Mouse (Mus musculus) cerebellum, adult 18-20 months (tissue): ENCODE data around the gene Tfb1m.

Experiments used
- DNase-seq, 2 experiments: peaks; one replicate each; pipeline ENCODE4 v3.0.0; 2021

Tfb1m gene

DNA sequence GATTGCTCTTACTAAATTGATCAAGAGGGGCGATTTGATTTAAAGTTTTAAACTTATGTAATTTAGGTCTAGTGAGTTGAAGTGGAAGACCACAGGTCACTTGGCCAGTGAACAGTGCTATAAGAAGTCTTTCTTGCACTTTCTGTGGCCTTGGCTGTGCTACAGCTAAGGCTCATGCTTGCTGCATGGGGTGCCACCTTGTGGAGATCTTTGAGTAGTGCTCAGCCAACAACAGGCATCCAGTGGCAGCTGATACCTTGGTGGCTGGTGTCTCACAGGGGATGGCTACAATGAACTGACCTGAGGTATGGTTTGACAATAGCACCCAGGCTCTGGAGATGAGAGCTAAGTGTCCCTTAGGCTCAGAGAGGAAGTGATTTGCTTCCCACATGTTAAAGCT is 47.7 kb downstream of the Tfb1m start:
- DNase-seq: peak; percentile 61 to 66

GRCm38 (mm10) chr17:3506508-3506907 is 51.1 kb downstream of the Tfb1m start:
- DNase-seq: no peak

GRCm38 (mm10) chr17:3505711-3506110 is 51.9 kb downstream of the Tfb1m start:
- DNase-seq: no peak

DNA sequence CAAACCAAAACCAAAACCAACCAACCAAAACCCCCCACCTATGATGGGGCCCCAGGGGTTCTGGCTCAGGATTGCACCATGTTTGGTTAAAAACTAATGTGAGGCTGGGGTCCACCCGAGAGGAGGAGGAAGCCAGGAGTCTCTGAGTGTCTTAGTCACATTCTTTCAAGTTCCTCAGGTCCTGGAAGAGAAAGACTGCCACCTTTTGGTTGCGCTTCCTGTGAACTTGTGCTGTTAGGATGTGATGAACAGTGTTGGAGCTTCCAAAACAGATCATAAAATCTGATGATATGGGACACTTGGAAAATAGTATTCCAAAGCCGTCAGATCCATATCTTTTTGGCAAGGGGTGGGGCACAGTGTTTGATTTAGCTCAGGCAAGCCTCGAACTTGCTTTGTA is 56.6 kb downstream of the Tfb1m start:
- no peak for DNase-seq

DNA sequence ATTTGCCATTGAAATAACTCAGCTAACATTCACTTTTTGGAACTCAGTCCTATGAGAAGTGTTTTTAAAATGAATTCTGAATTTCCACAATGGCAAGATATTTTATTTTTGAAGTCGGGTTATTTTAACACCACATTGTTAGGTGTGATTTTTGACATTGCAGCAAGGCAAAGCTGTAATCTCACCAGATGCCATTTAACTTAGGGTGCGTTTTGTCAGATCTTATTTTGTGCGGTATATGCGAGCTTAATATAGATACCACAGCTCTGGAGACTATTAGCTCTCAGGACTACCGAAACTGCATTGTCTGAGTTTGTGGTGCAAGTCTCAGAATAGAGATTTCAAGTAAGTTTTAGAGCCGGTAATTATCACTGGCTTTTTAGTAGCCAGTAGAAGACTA is 57.5 kb downstream of the Tfb1m start:
- no peak for DNase-seq

DNA sequence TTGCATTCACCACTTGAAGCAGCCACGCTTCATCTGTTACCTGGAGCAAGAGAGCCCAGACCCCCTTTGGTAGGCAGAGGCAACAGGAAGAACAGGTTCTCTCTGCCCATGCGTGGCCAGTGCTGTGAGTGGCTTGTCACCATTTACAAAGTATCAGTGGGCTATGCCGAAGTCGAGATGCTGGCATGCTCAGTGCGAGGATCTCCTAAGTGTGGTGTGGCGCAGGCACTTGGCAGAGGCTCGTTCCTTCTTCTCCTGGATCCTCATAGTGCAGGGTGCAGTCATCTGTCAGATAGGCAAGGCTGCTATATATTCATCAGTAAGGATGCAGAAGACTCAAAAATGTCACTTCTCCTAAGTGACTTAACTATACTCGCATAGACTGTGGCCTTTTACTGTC is 58.1 kb downstream of the Tfb1m start:
- no peak for DNase-seq

GRCm38 (mm10) chr17:3498580-3498979 is 59.0 kb downstream of the Tfb1m start:
- DNase-seq: no peak

- DNase-seq: peak in 1 of 2 experiments; percentile 7
Observed at GRCm38 (mm10) chr17:3498086-3498485, 59.5 kb downstream of the Tfb1m start.

DNA sequence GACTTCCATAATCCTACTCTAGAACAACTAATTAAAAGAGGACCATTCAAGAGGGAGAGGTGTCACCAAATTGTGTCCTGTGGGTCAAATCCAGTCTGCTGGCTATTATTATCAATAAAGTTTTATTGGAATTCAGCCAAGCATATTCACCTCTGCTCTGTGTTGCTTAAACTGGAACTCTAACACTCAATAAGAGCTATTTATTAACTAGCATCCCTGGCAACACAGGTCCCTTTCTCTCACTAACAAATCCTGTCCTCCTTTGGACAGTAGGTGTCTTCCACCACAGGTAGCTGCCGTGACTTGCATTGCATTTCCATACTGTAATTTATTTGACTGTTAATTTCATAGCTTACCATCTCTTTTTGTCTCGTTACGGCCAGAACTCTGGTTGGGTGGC is 61.5 kb downstream of the Tfb1m start:
- DNase-seq: no peak

GRCm38 (mm10) chr17:3495576-3495975 is 62.0 kb downstream of the Tfb1m start:
- DNase-seq: no peak

- DNase-seq: no peak
Observed at GRCm38 (mm10) chr17:3491667-3492066, 65.9 kb downstream of the Tfb1m start.

DNA sequence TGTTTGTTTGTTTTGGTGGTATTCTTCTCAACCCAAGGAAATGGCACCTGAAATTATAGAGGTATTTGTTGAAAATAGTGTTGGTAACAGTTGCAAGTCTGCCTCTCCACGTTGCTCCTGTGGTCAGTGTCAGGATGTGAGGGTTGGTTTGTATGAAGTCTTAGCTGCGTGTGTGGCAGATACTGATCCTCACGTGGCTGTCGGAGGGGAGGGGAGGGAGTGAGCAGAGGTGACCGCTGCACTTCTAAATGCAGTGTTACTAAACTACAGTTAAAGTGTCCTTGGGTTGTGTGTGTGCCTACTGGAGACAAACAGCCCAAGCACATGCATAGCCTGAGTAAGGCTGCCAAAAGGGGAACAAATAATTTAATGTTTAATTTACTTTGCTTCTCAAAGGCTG is 66.5 kb downstream of the Tfb1m start:
- no peak for DNase-seq

GRCm38 (mm10) chr17:3490216-3490895 is 67.2 kb downstream of the Tfb1m start:
- DNase-seq: peak in 1 of 2 experiments; percentile 3

- no peak for DNase-seq
Observed at GRCm38 (mm10) chr17:3487721-3488601, 69.6 kb downstream of the Tfb1m start.

GRCm38 (mm10) chr17:3487211-3487610 is 70.4 kb downstream of the Tfb1m start:
- no peak for DNase-seq

DNA sequence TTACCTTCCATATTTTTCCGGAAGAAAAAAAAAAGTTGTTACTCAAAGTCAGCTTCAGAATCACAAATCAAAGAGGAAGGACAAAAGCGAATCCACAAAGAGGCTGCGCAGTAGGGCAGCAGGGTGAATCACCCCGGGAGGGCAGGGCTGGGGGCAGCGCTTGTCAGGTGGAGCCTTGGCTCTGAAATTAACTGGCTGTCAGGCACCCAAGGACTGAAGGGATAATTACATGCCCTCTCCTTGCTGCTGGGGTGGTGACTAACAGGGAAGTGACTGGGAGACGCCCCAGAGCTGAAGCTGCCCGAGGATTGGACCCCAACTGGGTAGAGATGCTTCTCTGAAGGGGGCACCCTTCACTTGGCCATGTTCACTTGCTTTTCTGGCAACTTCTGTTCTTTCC is 71.7 kb downstream of the Tfb1m start:
- no peak for DNase-seq

GRCm38 (mm10) chr17:3483091-3483490 is 74.5 kb downstream of the Tfb1m start:
- DNase-seq: no peak

DNA sequence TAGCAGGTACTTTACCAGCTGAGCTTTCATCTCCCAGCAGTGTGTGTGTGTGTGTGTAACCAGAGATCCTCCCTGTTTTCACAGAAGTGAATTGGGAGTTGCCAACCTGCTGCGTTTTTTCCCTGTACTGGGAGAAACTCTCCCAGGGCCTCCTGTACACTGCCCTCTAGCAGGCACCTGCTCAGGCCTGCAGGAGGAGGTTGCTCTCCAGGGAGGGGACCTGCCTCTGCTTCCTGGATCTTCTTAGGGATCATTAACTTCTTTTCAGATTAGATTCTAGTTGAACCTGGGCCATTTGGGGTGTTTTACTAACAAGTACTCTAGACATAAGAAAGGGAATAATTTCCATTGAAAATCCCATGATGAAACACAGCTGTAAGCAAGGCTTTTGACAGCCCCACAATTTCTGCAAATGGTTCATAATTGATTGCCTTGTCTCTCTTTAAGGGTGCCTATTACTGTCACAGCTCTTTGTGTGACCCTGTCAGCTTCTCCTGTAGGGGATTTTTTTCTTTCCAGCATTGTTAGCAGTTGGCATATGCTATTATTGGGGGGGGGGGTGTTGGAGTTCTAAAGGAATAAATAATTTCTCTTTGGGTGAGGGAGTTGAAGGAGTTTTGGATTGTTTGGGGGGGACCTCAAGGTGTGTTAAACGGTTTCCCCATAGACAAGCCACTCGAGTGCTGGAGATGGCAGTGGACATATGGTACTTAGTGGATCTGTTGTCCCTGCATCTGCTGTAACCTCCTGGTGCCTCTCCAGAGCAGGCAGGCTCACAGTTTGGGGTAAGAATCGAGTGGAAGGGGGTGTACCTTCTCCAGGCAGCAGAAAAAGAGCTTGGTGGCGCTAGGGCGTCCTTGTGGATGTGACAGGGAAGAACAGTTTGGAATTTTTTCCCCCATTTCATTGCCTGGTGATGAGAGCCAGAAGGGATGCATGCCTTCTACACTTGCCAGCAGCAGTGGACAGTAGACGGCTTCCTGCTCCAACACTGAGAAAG is 75.7 kb downstream of the Tfb1m start:
- DNase-seq: peak; percentile 48 to 61

GRCm38 (mm10) chr17:3476546-3476945 is 81.0 kb downstream of the Tfb1m start:
- no peak for DNase-seq

- no peak for DNase-seq
Observed at GRCm38 (mm10) chr17:3472018-3472417, 85.6 kb downstream of the Tfb1m start.
